Mouse (Mus musculus): Measurements from ENCODE around the gene Tradd.

Tradd gene

DNA sequence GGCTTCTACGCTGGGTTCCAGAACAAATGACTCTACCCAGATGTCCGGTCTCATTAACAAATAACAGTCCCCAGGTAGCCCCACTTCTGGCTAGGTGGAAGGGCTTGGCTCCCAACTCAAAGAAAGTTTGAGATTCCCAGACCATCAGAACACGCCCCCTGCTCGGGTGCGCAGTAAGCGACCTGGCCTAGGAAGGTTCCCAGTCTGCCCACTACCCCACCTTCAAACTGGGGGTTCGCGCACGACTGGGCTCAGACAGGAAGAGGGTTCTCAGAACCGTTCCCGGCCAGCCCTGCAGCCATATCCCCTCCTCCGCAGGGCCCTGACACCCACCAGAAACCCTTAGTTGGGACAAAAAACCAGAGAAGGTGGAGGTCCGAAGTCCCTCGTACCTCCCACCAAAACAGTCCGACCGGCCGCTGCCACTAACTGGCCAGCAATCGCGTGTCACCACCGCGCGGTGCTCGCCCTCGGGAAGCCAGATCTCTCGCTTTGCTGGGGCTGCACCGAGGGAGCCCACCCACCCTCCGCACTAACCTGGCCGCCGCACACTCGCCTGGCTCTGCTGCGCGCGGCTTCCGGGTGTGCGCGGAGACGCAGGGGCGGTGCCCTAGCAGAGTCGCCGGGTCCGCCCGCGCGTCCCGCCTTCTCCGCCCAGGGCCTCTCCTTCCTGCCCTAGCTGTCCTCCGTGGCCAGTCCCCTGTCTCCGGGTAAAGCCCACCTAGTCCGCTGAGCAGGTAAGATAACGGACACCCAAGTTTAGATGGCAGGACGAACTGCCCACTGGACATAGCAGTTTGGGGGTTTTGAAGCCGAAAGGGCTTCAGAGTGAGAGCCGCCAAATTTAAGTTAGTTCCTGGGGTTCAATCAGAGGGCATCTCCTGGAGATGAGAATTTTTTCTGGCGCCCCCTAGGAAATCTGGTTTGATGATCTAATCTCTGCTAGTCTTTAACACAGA lies at the start of gene Tradd, which contains the start of gene Fbxl8:
Gene Tradd (minus strand): TSS at position 586 of the 959 bp plus-strand sequence.
Gene Fbxl8 (plus strand): TSS at position 625 of the 959 bp plus-strand sequence.
- CTCF ChIA-PET: no interaction called here

DNA sequence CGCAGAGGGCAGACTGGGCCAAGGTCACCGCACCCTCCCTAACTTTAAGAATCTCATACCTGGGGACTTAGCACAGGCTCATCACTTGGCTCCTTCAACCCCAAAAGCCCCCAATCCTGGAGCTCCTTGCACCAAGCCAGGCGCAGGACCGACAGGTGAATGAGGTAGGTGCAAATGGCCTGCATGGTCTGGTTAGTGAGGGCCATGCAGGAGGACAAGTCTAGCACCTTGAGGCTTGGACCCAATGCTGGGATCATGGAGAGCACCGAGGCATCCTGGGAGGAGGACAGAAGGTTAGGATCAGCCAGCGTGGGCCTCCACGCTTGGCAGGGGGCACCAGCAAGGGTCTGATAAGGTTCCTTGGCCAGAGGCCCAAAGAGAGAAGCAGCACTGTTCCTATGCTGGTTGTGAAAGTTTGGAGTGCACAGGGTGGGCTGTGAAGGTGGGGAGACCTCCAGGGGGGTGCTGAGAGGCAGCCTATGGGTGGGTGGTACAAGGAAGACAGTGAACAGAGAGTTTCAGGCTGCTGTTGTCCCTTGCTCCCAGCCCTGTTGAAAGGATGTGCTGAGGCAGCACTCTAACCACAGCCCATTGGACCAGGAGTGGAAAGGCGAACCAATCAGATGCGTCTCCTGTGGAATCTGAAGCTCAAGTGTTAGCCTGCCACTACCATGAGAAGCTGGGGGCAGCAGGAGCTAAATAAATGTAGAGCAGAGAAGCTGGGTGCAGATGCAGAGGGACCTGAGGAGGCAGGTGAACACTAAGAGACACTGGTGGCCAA lies 49.4 kb upstream of the Tradd start:
- CTCF ChIA-PET: no interaction called here

- CTCF ChIA-PET: no interaction called here
Observed at GRCm38 (mm10) chr8:105312891-105313481, 48.6 kb upstream of the Tradd start.

DNA sequence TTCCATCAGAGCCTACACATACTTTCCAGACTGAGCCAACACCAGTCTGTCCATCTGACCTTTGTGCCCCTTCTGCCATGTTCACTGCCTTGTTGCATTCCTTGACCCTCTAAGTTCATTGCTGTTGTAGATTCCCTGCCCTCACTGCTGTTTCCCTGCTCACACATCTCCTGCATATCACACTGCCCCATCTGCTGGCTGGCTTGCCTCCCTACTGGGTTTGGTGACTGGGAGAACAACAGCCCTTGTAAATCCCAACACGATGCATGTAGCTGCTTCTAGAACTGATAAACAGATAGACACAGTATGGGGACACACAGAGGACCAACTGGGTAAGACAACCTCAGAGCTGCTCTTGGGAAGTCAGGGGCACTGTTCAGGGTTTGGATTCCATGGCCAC lies 47.3 kb upstream of the Tradd start:
- CTCF ChIA-PET: no interaction called here

- CTCF ChIA-PET: no interaction called here
Observed at GRCm38 (mm10) chr8:105310118-105310517, 45.7 kb upstream of the Tradd start.

DNA sequence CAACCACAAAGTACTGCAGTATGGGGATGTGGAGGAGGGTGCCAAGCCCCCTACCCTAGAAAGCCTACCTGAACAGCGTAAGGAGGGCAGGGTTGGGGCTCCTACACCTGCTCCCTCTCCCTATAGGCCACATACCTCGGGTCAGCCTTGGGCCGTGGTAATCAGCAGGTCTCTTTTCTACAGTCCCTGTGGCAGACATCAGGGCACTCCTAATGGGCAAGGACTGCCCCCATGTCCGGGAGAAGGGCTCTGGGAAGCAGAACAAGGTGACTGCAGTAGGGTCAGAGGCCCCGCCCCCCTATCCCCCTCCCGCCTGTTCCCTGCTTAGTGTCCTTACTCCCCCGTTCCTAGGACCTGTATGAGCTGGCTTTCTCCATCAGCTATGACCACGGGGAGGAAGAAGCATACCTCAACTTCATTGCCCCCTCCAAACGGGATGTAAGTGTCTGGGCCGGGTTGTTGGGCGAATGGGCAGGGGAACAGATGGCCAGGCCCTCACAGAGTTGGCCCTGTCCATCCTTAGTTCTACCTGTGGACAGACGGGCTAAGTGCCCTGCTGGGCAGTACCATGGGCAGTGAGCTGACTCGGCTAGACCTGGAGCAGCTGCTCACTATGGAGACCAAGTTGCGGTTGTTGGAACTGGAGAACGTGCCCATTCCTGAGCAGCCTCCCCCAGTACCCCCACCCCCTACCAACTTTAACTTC lies 44.9 kb upstream of the Tradd start:
- CTCF ChIA-PET: no interaction called here

- CTCF ChIA-PET: interaction anchor here (0.6 kb wide), 2 partner anchors 36 to 260 kb away, joined by 3 to 5 read pairs; no protein-coding TSS in a partner anchor
Observed at GRCm38 (mm10) chr8:105308428-105308827, 44.0 kb upstream of the Tradd start.

DNA sequence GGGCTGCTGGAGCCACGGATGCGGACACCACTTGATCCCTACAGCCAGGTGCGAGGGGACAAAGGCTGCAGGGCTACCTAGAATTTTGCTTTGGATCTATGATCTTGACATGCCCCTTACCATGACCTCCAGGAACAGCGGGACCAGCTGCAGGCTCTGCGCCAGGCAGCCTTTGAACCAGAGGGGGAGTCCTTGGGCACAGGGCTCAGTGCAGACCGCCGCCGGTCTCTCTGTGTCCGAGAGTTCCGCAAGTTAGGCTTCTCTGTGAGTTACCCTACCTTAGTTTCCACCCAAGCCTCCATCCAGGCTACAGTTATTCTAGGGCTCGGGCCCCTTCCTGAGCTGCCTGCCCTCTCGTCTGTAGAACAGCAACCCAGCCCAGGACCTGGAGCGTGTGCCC lies 43.3 kb upstream of the Tradd start:
- CTCF ChIA-PET: no interaction called here

DNA sequence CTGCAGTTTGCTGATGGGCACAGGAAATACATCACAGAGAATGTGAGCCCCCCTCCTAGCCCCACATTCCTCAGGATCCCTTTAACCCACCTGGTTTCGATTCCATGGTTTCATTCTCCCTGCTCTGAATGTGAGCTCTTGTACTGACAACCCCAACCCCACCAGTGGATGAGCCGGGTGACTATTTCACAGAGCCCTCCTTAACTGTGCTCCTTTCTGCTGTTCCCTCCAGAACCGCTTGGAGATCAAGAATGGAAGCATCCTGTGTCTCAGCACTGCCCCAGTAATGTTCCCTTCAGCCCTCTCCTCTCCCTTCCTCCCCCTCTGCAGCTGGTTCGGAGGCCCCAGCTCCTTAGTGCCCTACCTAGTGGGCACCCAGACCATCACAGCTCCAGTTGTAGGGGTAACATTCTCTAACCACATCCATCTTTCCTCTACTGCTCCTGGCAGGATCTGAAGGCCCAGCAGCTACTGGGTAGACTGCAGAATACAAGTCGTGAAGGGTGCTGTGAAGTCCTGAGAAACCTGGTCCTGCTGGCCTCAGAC lies 41.8 kb upstream of the Tradd start:
- CTCF ChIA-PET: no interaction called here

DNA sequence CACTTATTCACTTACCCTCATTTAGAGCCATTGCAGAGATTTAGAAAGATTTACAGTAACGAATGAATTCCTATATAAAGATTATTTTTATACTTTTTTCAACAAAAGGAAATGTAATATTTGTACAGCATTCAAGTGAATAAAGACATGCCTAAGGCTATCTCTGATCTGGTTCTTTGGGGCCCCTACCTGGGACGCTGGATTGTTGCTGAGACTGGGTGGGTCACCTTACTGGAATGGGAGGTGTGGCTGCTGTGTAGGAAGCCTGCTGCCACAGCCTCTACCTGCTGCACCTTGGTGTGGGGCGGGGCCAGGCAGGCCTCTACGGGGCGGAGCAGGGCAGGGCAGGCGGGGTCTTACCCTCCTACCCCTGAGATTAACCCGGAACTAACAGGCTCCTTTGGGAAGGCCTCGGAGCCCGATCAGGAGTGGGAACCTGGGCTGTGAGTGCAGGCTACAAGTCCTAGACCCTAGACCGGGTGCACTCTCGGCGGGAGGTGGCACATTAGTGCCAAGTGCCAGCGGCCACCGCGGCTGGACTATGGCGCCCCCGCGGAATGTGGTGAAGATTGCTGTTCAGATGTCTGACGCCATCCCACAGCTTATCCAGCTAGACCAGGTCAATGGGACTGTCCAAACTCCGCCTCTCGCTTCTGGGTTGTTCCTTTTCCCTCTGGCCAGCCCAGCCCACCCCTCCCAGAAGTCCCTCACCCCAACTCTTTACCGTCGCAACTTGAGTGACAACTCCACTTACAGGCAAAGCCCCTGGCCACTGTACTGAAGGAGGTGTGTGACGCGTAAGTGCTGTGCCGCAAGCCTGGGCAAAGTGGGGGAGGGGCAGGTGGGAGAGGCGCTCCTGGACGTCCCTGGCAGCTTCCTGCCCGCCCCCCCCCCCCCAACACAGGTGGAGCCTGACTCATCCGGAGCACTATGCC lies 41.1 kb upstream of the Tradd start, which contains the start of gene Elmo3:
Gene Elmo3 (plus strand): TSS at position 391 of the 935 bp plus-strand sequence.
- CTCF ChIA-PET: interaction anchor here (1.3 kb wide), 1 partner anchor 15 kb away, joined by 3 read pairs; no protein-coding TSS in a partner anchor

- CTCF ChIA-PET: interaction anchor here (1.3 kb wide), 1 partner anchor 14 kb away, joined by 3 read pairs; no protein-coding TSS in a partner anchor
Observed at GRCm38 (mm10) chr8:105304325-105305210, 40.2 kb upstream of the Tradd start.

- CTCF ChIA-PET: interaction anchor here (0.6 to 1.3 kb wide), 2 partner anchors 13 to 18 kb away, joined by 3 read pairs; no protein-coding TSS in a partner anchor
Observed at GRCm38 (mm10) chr8:105303874-105304273, 39.5 kb upstream of the Tradd start.

GRCm38 (mm10) chr8:105303396-105303795 lies 39.0 kb upstream of the Tradd start:
- CTCF ChIA-PET: interaction anchor here (0.6 to 0.7 kb wide), 2 partner anchors 19 to 303 kb away, joined by 3 to 6 read pairs; no protein-coding TSS in a partner anchor

DNA sequence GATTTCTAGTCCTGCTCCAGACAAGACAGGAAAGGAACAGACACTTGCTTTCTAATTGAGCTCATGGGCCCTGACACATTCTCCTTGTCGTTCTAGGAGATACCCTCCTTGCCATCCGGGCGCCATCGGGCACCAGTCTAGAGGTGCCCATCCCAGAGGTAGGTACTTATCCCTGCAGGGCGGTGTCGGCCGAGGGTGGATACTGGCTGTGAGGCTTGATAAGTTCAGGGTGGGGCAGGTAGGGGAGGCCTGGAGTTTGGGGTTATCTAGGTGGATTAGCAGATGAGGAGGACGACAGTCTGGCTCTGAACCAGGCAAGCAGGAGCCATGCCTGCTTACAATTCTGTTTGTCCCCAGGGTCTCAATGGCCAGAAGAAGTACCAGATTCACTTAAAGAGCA lies 35.6 kb upstream of the Tradd start:
- CTCF ChIA-PET: no interaction called here

DNA sequence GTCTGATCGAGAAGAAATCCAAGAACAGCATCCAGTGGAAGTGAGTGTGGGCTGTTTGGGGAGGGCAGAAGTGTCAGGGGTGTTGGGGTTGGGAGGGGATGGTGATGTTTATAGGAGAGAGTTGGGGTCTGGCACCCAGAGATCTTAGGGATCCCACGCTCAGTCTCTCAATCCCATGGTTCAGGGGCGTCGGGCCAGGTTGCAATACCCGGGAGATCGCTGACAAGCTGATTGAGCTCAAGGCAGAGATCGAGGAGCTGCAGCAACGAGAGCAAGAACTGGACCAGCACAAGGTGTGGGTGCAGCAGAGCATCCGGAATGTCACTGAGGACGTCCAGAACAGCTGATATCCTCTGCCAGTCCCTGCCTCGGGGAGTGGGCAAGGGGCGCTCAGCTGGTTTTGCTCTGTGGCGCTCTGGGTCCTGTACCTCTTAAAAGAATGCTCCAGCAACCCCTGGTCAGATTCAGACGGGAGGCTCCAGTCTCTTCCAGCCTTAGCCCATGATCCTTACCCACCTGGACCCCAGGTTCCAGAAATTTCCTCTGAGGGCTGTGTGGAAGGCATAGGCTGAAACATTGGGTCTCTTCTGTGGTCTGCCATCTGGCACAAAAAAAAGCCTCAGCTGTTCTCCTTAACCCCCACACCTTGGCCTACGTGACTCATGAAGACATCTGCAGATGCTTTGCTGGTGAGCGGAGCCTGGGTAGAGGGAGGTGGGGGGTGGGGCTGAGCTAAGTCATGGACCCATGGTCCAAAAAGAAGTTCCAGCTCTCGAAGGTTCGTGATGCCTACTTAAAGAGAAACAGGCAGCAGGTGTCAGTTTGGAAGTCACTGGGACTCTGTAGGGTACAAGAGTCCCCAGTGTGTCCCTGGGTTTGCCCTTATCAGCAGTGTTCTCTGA lies 34.2 kb upstream of the Tradd start:
- CTCF ChIA-PET: no interaction called here

DNA sequence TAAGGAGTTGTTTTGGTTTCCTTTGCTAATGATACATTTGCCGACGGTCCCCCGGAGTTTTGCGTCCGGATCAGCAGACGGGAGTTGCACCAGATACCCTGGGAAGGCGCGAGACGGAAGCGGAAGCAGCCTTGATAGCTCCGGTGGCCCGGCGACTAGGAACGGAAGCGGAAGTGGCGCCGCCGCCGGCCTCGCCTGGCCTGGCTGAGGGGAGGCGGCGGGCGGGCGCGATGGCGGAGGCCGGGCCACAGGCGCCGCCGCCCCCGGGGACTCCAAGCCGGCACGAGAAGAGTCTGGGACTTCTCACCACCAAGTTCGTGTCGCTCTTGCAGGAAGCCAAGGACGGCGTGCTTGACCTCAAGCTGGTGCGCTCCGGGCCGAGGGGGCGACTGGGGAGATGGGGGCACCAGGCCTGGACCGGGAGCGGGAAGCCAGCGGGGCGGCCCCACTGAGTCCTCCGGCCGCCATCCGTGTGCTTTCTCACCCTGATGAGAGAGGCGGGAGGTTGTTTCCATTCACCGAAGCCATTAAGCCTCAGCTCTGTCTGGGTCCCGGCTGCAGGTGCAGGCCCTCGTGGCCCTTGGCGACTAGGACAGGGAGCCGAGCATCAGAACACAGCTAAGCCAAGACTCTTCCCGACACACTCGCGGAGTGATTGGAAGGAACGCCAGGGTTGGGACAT lies 33.2 kb upstream of the Tradd start, which contains the start of gene E2f4:
Gene E2f4 (plus strand): TSS at position 153 of the 682 bp plus-strand sequence.
- CTCF ChIA-PET: interaction anchor here (0.9 kb wide), 1 partner anchor 16 kb away, joined by 3 read pairs; no protein-coding TSS in a partner anchor

Measured in spleen, embryonic (tissue).